In genomic region chr5:150459801-150460200, GRCm38 (mm10) we compare ENCODE assay signal across 19 mouse cellular contexts. TPM values are rescaled to one million over a fixed set of nuclear protein-coding genes. Genes with fewer than 3 reads are reported as not detected.
DNase-seq lines count a peak whose midpoint lies in the region; TF ChIP-seq lines count a peak whose summit lies in the region.
"Had no signal": no experiment of that assay in that cellular context is flagged by ENCODE, and none has a peak within 500 bp of the region (broad histone marks: within the 10 kb centered on the region; RNA-seq: fewer than 3 reads in every experiment).

No protein-coding gene starts in this region.

- peak; percentile 52; the same call in 1 of the 2 replicates for TF ChIP-seq CTCF in cerebellum, adult 2 months (IDR thresholded peaks at IDR 0.05; ENCODE audit: borderline replicate concordance, insufficient read depth, low read depth, low read length)
- TF ChIP-seq CTCF in left cerebral cortex, adult 2 months (IDR thresholded peaks at IDR 0.05) = peak; percentile 48
- 0 out of 2 replicates have a peak, but pooled peaks have one; percentile 11 for TF ChIP-seq CTCF in cortical plate, adult 2 months (IDR thresholded peaks at IDR 0.05; ENCODE audit: extremely low read depth, insufficient read depth, low read length)

- no peaks in the 10 kb centered on the region for H3K4me1 ChIP-seq in cerebellum, adult 2 months (ENCODE audit: control insufficient read depth, insufficient read depth, low read length)
- no peaks in the 10 kb centered on the region for H3K4me1 ChIP-seq in cortical plate, adult 2 months (ENCODE audit: control insufficient read depth, insufficient read depth, low read length)
- H3K4me1 ChIP-seq: forebrain, embryonic 12.5 days; heart, embryonic 12.5 days; megakaryocyte, embryonic 14.5 days had no signal

- intact Hi-C loops in left cerebral cortex, adult 2 months (cut with DNase I) = no loop called here
- intact Hi-C loops in left cerebral cortex, postnatal 10 days (cut with DNase I) = loop anchor here (10.0 kb wide), 1 partner anchor 205 kb away; the partner anchor contains the start of gene N4bp2l2

- H3K27ac ChIP-seq in cerebellum, adult 2 months (ENCODE audit: insufficient read depth, low read length) = no peak overlapping the region
- H3K27ac ChIP-seq in left cerebral cortex, adult 2 months = no peak overlapping the region; the same call in 1 of the 2 replicates
- H3K27ac ChIP-seq in cortical plate, adult 2 months (ENCODE audit: insufficient read depth, low read length) = no peak overlapping the region; the same call in 1 of the 2 replicates
- H3K27ac ChIP-seq: forebrain, embryonic 12.5 days; limb, embryonic 13.5 days had no signal

- 74% methylated on average over 4 of the region's 4 CpGs for WGBS in cerebellum, adult 2 months

- no peak overlapping the region for H3K4me3 ChIP-seq in cerebellum, adult 2 months (replicated peaks; ENCODE audit: insufficient read depth, low read depth, low read length)
- H3K4me3 ChIP-seq in left cerebral cortex, adult 2 months = no peak overlapping the region
- no peak overlapping the region for H3K4me3 ChIP-seq in cortical plate, adult 2 months (ENCODE audit: insufficient read depth, low read length)
- H3K4me3 ChIP-seq: embryonic facial prominence, embryonic 13.5 days; forebrain, embryonic 12.5 days; heart, embryonic 12.5 days; limb, embryonic 13.5 days; megakaryocyte, embryonic 14.5 days had no signal

- TF ChIP-seq POLR2A in cerebellum, adult 2 months (IDR thresholded peaks at IDR 0.05; ENCODE audit: borderline replicate concordance, insufficient read depth, low read length) = no peak
- no peak for TF ChIP-seq POLR2A in cortical plate, adult 2 months (IDR thresholded peaks at IDR 0.05; ENCODE audit: extremely low read depth, insufficient read depth, low read length)

- no peaks in the 10 kb centered on the region for H3K27me3 ChIP-seq in cerebellum, adult 2 months (ENCODE audit: control insufficient read depth, insufficient read depth, low read length)
- H3K27me3 ChIP-seq: embryonic facial prominence, embryonic 13.5 days; forebrain, embryonic 12.5 days; heart, embryonic 12.5 days; limb, embryonic 13.5 days; megakaryocyte, embryonic 14.5 days had no signal

- no peak for DNase-seq in cerebellum, adult 2 months
- no peak for DNase-seq in cerebellum, postnatal 36 days
- no peak for DNase-seq in left cerebral cortex, adult 2 months (ENCODE audit: extremely low spot score in 1 of 2, low spot score in 2 of 2)
- DNase-seq in left cerebral cortex, postnatal 10 days (ENCODE audit: extremely low spot score in 1 of 2, low spot score in 2 of 2) = no peak
- peak; percentile 33 to 39 for DNase-seq in B cell, adult 2 months
- no peak for DNase-seq in right cerebral cortex, postnatal 25 days
- DNase-seq in adrenal gland, adult 2 months = no peak
- DNase-seq: adrenal gland, adult 8-10 months; gastrocnemius, postnatal 14 days; kidney, adult 8-10 months; thymus, postnatal 14 days had no signal

RNA-seq across cellular contexts. Expression of gene Zar1l, which starts 58.2 kb away (rescaled TPM):
- not detected in 2 replicates for polyA plus RNA-seq in cerebellum, adult 2 months (2012; rRNA removed)
- total RNA-seq in left cerebral cortex, adult 2 months (2021) = 1 to 10 TPM in 1 of 2 experiments, under 1 TPM in 1; 0.68 to 1.2 TPM
- total RNA-seq in left cerebral cortex, postnatal 10 days (2021) = 1 to 10 TPM; 1.3 to 1.4 TPM
- polyA plus RNA-seq in cortical plate, adult 2 months (2012; rRNA removed) = 0.66 and 1.6 TPM in 2 replicates
- not detected for total RNA-seq in adrenal gland, adult 2 months (2021)
- polyA plus RNA-seq in adrenal gland, adult 2 months (2012; rRNA removed) = not detected in 2 replicates
- total RNA-seq: adrenal gland, adult 8-10 months; gastrocnemius, postnatal 14 days had no signal
- polyA plus RNA-seq: embryonic facial prominence, embryonic 13.5 days; forebrain, embryonic 12.5 days; heart, embryonic 12.5 days; hindbrain, embryonic 11.5 days; limb, embryonic 13.5 days; spleen, adult 2 months had no signal

Comparison
In these comparisons a context has a peak if more than half of its experiments do, and no peak if none do; other contexts are left out.
1. DNase-seq: peak in B cell, adult 2 months (2 of 2); none in cerebellum, adult 2 months (0 of 2), cerebellum, postnatal 36 days (0 of 2), left cerebral cortex, adult 2 months (0 of 2), left cerebral cortex, postnatal 10 days (0 of 2), right cerebral cortex, postnatal 25 days (single experiment) and adrenal gland, adult 2 months (single experiment).
2. Peak in every context shown above with its lines, with median percentiles within 50 percentile points of each other: CTCF ChIP-seq.